Mouse (Mus musculus): ENCODE measurements around the gene Cyb5r4.
"Not testable (repeated sequence)": the region's sequence is repeated elsewhere in the genome, so short reads cannot be mapped to it uniquely, and the experiment has no call there.

Gene Cyb5r4

DNA sequence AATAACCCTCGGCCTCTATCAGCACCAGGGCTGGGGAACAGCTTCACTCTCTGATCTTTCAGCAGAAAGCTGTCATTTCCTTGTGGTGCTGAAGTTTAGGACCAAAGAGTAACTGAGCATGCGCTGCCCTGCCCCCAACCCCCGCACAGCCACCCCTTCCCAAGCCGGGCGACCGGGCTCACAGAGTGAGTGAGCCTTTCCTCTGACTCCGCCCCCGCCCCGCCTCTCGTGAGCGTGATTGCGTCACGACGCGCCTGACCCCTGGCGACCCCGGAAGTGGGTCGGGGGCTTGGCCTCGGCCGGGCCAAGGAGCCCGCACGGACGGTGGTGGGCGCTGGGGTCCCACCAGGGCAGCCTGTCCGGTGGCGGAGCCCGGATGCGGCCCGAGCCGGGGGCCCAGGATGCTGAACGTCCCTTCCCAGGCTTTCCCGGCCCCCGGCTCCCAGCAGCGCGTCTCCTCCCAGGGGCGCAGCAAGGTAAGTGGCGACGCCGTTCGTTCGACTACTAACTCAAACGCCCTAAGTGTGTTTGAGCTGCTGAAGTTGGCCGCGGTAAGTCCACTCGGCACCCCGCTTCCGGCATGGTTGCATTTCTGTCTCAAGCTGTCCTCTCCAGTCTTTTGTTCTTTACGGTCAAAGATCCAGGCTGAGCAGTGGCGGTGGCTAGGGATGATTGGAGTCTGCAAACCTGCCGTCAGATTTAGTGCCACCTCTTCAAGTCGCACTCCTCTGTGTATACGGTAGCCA lies at the start of gene Cyb5r4:
Cyb5r4 (plus strand) TSS at position 237 of the 746 bp plus-strand sequence.
- peak; percentile 90 to 95 for DNase-seq

DNA sequence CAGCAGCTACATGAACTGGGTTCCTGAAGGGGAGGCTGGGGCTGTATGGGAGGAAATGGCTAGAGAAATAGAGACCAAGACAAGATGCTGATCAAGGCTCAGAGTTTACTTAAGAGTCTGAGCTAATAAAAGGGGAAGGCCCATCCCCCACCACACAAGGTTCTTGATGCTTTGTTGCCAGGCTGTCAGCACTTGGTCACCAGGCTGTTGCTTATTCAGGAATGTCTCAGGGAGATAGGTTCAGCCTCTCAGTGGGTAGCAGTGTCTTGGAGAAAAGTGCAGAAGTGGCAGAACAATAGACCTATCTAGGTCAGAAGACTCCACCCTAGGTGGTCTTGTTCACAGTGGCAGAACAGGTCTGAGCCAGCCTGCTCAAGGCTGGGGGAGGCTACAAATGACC lies 49.3 kb upstream of the Cyb5r4 start:
- not testable (repeated sequence) for DNase-seq

DNA sequence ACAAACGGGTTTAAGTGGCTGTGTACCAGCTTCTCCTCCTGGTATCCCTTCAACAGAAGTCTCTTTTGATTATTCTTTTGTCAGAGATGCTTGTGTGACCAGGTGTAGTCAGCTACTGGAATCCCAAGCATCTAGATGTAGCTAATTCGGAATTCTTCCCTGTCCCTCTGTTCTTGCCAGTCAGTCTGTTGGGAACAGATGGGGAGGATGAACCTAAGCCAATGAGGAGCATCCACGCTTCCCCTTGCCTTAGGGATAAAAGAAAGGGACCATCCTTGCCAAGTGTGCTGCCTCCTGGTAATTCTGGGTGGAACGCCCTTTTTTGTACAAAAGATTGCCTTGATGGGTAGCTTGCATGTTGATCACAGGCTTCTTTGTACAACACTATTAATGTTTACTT lies 48.3 kb upstream of the Cyb5r4 start:
- peak; percentile 74 to 81 for DNase-seq

DNA sequence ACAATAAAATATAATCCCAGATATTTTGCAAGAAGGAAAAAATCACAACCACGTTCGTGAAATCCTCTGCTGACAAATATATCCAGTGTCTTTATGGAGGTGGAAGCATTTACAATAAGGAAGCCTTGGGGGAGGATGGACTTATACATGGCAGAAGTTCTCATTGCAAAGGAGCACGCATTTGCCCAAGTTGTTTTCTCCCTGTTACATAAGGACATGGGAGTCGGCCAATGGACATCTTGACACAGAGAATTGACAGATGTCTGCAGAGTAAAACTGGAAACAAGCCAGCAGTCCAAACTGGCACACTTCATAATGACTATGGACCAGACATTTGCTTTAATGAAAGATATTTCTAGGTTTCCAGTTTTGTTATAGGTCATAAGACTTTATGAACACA lies 44.9 kb upstream of the Cyb5r4 start:
- DNase-seq = peak; percentile 77 to 91

DNA sequence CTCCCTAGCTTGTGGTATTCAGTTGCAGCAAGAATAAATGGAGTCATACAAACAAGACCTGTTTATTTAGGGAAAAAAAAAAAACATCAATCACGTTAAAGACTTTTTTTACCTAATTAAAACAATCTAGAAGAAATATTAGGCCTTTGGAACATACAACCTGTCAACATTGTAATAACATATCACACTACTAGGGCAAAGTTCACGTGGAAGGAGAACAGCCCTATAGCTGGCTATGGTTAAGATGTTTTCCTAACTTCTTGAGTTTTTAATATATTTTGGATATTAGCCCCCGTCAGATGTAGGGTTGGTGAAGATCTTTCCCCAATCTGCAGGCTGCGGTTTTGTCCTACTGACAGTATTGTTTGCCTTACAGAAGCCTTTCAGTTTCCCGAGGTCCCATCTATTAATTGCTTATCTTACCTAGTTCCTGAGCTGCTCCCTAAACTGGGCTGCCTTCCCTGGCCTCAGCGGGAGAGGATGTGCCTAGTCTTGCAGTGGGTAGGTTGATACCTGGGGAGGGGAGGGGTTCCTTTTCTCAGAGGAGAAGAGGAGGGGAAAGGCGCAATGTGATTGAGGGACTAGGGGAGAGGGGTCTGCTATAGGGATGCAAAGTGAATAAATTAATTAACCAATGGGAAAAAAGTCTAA lies 43.4 kb upstream of the Cyb5r4 start:
- peak; percentile 51 to 53 for DNase-seq

DNA sequence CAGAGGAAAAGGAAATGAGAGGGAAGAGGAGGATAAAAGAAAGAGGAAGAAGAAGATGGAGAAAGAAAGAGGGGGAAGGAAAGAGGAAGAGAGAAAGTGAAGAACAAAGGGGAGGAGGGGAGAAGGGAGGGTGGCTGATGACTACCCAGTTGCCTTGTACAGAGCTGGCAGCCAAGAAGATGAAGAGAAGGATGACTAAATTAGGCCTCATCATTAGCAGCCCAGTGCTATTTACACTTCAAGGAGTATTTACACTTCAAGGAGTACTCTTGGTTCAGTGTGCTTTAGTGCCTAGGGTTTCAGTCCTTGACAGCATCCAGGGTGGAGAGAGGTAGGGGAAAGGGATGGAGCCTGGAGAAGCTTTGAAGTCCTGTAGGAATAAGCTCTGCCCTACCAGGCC lies 41.8 kb upstream of the Cyb5r4 start:
- DNase-seq = no peak

DNA sequence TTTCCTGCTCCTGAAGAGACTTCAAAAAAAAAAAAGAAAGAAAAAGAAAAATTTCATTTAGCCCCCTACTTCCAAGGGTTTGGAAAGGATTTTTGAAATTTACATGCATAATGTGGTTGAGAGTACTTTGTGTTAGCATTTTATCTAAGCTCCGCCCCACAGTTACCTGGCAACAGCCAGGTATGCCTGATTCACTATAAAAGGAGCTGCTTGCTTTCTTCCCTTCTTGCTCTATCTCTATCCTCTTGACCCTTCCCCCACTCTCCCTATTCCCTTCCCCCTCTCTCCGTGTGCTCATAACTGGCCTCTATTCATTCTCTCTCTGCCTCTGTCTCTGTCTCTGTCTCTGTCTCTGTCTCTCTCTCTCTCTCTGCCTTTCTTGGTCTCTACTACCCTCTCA lies 40.9 kb upstream of the Cyb5r4 start:
- no peak for DNase-seq

DNA sequence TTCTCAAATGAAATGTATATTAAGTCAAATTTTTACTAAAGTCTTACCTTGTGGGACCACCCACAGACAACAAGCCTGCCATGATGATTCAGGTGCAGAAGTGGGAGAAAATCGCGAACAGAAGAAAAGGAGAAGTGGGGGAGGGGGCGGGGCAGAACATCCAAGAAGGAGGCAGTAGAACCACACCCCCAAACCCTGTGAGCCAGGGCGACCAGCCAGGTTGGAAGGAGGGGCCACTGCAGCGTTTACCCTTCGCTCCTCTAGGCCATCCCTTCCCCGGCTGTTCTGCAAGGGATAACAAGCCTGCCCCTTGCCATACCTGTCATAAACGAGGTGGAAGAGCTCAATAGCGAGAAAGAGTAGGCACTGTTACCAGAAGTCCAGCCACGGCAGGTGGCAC lies 40.3 kb upstream of the Cyb5r4 start:
- DNase-seq = peak in 1 of 2 experiments; percentile 15

DNA sequence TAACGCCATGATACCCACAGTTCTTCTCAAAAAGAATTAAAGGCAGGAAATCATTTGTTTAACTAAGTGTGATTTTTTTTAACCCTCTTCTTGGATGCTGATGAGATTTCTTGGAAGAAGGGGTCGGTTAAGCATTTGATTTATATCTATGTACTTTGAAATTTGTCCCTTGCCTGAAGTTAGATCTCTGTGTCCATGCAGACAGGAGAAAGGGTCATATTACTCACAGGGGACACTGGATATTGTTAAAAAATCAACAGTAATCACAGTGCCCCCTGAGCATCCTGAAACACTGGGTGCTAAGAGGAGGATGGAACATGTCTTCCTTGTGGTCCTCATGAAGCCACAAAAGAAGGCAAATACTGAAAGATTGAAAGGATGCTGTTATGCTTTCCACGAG lies 37.2 kb upstream of the Cyb5r4 start:
- no peak for DNase-seq

DNA sequence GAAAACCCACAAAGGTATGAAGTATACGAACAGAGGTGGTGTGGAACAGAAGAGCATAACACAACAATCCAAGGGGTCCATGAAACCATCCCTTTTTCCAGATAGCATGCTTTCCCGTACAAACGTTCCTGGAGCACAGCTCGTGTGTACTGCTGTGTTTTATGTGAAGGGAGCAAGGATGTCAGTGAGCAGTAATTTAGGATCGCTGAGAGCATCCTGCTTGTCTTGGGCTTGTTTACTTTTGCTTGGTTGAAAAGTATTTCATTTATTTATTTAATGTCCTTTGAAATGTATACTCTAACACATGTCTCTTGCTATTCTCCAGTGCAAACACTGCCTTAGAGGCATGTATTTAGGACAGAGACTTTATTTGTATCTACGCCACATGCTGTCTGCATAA lies 36.7 kb upstream of the Cyb5r4 start:
- DNase-seq = no peak

DNA sequence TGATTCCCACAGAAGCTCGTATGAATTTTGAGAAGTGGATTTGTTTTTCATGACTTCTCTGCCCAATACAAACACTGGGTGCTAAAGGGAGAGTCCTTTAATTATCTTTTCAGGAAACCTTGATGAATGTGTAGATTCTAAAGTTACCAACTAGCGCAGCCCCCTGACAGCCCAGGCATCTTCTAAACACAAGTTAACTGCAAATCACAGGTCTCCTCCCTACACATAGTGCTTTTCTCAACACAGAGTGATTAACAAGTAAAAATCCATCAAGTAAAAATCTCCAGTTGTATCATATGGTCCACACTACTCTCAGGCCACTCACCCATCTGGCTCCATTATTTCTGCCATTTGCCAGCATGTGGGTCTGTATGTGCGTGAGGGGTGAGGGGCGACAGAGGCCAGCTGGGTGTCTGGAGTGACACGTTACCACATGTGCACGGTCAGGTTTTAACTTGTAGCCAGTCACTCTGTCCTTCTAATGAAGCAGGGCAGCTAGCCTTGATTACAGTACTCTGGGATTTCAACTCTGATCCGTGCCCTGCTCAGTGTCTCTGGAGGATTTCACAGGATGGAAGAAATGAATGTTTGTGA lies 35.0 kb upstream of the Cyb5r4 start:
- DNase-seq = no peak

DNA sequence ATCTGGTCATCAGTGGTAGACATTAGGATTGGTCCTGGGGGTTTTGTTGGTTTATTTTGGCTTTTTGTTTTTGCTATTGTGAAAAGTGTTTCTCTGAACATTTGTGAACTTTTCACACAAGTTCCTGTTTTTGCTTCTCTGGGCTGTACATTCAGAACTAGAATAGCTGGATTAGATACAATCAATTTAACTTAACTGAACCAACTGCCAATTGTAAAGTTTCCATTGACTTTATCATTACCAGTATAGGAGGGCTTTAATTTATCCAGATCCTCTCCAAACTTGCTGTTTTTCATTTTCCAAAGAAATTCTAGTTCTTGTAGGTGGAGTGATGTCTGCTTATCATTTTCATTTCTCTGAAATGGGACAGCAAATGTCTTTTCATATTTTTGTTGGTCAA lies 32.0 kb upstream of the Cyb5r4 start:
- no peak for DNase-seq

DNA sequence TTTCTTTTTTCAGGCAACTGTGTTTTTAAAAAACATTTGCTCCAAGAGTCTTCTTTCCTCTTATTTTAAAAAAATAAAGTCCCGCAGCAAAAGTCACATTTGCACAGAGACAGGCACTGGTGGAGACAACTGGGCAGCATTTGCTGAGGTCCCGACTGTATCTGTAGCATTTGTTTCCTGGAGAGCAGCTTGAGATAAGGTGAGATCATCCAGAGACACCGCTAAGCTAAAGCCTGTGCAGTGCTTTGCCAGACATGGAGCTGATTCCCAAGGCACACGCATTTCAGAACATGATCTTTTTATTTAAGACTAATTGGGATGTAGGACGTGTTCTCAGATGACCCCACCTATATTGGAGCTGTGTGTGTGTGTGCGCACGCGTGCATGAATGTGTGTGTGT lies 30.1 kb upstream of the Cyb5r4 start:
- peak in 1 of 2 experiments; percentile 13 for DNase-seq

DNA sequence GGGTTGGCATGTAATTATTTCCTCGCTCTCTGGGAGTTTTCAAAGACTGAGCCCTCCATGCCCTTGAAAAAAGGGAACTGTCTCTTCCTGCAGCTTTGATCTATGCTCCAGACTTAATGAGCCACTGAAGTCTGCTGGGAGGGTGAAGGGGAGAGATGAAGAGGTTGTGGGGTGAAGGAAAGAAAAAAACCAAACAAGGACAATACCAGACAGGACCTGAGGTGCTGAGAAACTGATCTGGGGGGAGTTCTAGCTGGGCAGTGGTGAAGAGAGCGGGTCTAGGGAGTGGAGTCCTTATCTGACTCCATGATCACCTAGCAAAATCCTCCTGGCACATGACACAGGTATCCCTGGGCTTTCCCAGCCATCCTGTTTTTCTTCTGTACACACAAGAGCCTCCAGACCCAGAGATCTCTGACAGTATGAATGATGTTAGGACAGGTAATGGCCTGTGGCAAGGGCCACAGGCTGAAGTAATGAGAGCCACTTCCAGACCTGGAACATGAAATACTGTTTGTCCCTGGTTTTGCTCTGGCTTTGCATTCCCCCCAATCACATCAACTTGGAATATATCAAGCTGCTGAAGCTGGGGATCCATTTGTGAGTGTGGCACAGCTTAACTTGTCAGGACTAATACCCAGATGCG lies 24.6 kb upstream of the Cyb5r4 start:
- no peak for DNase-seq

DNA sequence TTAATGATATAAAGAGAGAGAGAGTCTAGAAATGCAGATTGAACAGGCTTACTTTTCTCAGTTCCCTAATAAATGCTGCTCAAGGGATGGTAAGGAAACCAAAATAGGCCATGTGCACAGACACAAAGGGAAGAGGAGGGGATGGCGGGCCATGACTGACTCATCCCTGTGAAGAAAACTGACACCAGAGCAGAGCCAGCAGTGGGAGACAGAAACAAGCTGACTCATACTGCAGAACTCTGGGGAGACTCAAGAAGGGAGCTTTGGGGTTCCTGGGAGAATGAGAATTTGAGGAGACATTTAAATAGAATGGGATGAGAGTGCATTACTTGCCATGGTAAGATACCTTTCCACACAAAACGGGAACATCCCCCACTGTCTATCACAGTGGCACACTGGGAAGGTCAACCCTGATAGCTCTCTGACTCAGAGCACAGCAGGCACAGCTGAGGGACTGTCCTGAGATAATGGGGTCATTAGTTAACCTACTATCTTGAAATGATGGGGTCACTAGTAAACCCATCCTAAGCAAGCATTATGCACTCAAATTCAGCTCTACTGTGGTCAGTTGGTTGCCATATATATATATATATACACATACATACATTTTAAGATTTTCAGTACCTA lies 21.7 kb upstream of the Cyb5r4 start:
- DNase-seq = no peak

DNA sequence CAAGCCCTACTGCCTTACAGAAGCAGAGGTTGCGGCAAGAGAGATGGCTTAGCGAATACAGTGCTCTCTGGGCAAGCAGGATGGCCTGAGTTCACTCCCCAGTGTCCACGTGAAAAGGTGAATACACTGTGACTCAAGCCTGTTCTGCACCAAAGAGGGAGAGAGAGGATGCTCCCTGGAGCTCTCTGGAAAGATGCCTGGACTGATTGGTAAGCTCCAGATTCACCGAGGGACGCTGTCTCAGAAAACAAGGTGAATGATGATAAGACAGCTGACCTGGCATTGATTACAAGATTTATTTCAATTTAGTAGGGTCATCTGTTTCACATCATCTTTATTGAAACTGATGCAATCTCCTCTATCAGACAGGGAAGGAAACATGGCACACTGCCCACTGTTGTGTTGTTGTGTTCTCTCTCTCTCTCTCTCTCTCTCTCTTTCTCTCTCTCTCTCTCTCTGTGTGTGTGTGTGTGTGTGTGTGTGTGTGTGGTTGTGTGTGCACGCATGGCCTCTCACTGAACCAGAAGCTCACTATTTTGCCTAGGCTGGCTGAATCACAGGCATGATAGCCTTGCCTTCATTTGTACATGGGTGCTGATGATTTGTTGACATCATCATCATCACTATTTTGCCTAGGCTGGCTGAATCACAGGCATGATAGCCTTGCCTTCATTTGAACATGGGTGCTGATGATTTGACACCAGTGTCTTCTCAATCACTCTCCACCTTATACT lies 16.9 kb upstream of the Cyb5r4 start:
- peak in 1 of 2 experiments; percentile 15 for DNase-seq

DNA sequence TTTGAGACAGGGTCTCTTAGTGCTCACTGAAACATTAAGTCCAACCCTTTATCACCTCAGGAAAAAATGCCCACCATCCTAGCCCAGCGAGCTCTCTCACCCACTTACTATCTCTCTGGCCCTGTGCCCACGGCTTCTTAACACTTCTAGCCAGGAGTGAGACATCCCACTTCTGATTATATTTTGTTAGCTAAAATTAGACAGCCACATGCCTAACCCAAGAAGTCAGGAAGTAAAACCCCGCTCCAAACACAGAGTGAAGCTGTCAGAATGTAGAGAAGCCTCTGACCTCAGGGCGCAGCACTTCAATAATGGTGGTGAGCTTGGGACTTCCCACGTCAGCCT lies 16.4 kb upstream of the Cyb5r4 start:
- peak in 1 of 2 experiments; percentile 19 for DNase-seq

DNA sequence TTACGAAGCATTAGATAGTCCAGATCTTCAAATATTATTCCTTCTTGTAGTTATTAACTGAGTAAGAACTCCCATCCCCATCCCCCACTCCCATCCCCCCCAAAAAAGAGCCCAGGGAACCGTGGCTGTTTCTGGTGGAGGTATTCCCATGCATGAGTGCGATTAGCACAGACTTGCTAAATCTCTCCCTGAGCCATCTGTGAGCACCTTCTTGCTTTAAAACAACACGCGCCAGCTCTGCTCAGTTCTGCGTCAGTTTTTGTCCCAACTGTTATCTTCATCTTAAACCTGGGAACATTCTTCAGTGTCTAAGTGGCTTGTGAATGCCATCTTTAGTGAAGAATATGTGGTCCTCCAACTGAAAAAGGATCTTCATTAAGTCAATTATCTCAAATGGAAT lies 13.3 kb upstream of the Cyb5r4 start:
- no peak for DNase-seq

DNA sequence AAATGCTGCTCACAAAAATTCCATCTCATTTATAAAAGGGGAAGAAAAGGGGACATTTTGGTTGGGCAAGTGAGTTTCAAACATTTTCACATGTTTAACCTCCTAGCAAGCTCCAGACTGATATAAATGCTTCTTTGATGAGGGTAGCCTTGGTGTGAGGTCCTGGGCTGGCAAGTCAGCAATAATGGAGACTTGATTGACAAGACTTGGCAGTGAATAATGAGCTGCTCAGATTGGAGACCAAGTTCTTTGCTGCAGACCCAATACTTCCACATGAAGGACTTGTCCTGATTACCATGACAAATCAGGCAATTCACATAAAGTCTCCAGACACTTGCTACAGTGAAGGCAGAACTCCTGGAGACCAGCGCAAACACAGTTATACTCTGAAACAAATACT lies 12.9 kb upstream of the Cyb5r4 start:
- no peak for DNase-seq

DNA sequence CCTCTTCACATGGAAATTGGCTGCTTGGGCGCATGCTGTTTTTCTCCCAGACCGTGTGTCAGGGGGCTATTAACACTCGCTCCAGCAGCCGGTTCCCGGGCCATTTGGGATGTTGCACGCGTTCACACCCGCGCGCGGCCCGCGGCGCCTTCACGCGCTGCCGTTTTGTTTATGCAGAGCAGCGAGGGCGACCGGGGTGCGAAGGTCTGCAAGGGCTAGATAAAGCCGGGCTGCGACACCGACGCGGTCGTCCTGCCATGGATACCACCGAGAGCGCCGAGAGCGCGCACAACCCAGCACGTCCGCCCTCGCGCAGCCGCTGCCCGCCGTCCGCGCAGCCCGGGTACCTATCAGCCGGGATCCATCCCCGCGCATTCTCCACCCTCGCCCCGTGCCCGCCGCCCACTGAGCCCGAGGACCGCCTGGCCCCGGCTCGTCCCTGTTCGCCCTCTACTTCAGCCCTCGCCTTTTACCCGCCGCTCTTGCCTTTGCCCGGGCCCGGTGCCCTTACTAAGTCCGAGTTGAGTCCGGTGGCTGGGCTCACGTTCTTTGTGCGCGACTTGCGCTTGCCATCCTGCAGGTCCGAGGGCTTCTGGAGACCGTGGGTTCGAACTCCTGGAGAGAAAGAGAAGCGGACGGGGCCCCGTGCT lies 6.4 kb upstream of the Cyb5r4 start, which contains the start of gene Ripply2:
Ripply2 (plus strand) TSS at position 250 of the 650 bp plus-strand sequence.
- DNase-seq = peak; percentile 72 to 73

DNA sequence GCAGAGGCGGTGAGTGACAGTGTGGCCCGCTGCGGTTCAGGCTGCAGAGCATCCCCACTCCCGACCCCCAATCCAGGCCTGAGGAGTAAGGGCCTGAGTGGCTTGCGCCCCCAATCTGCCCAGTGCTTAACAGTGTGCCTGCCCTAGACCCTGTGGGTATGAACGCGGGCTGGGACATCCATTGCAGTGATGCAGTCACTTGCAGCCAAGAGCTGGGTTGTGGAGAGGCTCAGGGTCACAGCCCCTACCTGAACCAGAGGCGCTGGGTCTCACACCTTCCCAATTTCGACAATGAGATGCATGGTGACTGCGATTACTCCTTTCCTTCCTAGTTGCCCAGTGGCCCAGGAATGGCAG lies 5.9 kb upstream of the Cyb5r4 start:
- DNase-seq = no peak

DNA sequence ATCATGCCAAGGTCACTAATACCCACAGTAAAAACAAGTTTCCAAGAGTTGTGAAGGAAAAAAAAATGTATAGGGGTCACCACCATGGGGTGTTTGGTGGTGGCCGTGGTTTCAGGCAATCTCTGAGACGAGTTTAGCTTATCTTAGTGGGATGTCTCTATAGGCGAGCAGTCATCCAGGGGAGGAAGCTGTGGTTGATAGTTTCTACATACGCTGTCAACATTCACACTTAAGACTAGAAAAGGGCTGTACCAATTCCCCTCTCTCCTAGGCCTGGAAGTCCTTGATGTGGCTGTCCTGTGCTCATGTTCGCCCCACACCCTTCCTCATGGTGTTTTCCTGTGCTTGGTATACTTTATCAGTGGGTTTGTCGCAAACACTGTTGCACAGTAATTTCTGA lies 4.0 kb downstream of the Cyb5r4 start:
- DNase-seq = no peak

Measured in cerebellum, postnatal 36 days (tissue).